Mouse (Mus musculus) lung, postnatal 0 days (tissue): ENCODE results near the gene Golga7b. TPM values are rescaled to one million over a fixed set of nuclear protein-coding genes. Genes with fewer than 3 reads are reported as not detected.

ENCODE experiments used
- ATAC-seq: fragments of 200-750 bp; cut with Nextera tagmentation; 2 replicates; pipeline ENCODE4 v1.8.0; 2017; ENCODE audit warnings: moderate library complexity
- DNase-seq: peaks from one replicate; pipeline ENCODE4 v3.0.0-alpha.2; 2016; ENCODE audit warnings: low spot score
- H3K27ac ChIP-seq: fragments of 300-500 bp; sonication (generic); 2 replicates; pipeline ENCODE4 v1.5.1; 2014; ENCODE audit warnings: antibody characterized with exemption, mild to moderate bottlenecking, low read length, mixed read lengths
- H3K27me3 ChIP-seq: fragments of 300-500 bp; sonication (generic); replicated peaks from 2 replicates; pipeline ENCODE4 v1.6.1; 2014; ENCODE audit warnings: low read length, mixed read lengths; ENCODE audit not compliant: insufficient read depth
- H3K36me3 ChIP-seq: fragments of 300-500 bp; sonication (generic); 2 replicates; pipeline ENCODE4 v1.6.1; 2014; ENCODE audit warnings: low read length, mixed read lengths; ENCODE audit not compliant: insufficient read depth
- H3K4me1 ChIP-seq: fragments of 300-500 bp; sonication (generic); 2 replicates; pipeline ENCODE4 v1.6.1; 2014; ENCODE audit warnings: antibody characterized with exemption, low read depth, low read length, mixed read lengths; ENCODE audit not compliant: insufficient read depth
- H3K4me2 ChIP-seq: fragments of 300-500 bp; sonication (generic); replicated peaks from 2 replicates; pipeline ENCODE4 v1.6.1; 2014; ENCODE audit warnings: low read depth, mild to moderate bottlenecking, low read length, moderate library complexity, mixed read lengths
- H3K4me3 ChIP-seq: fragments of 300-500 bp; sonication (generic); 2 replicates; pipeline ENCODE4 v1.5.1; 2014; ENCODE audit warnings: low read depth, low read length
- H3K9ac ChIP-seq: fragments of 300-500 bp; sonication (generic); replicated peaks from 2 replicates; pipeline ENCODE4 v1.6.1; 2014; ENCODE audit warnings: low read depth, mild to moderate bottlenecking
- H3K9me3 ChIP-seq: fragments of 300-500 bp; sonication (generic); 2 replicates; pipeline ENCODE4 v1.6.1; 2016; ENCODE audit warnings: low read length, mixed read lengths
- CTCF ChIP-seq: IDR thresholded peaks from 2 replicates; pipeline ENCODE4 v1.5.1; 2016; ENCODE audit warnings: antibody characterized with exemption, mild to moderate bottlenecking
- EP300 ChIP-seq: IDR thresholded peaks from 2 replicates; pipeline ENCODE4 v1.6.1; 2016; ENCODE audit warnings: antibody characterized with exemption, mild to moderate bottlenecking, control low read depth
- WGBS: fragments of 180-500 bp; shearing (Covaris S2); extraction: QIAGEN DNeasy Blood & Tissue Kit; methylation state at CpG from one replicate; pipeline ENCODE4 v1.1.7; 2014; 5-methylcytosine and 5-hydroxymethylcytosine counted together
- polyA plus RNA-seq: library from polyadenylated mRNA; unstranded; fragments of >200 nt; fragmentation: Nextera tagmentation; extraction: Ambion mirVana; gene quantifications from 2 replicates; pipeline ENCODE4 v1.2.1, GENCODE M21; 2015

The Golga7b gene
- polyA plus RNA-seq, 1 experiment from 2014 or later: not detected

GRCm38 (mm10) chr19:42229499-42230287 lies 17.7 kb upstream of the Golga7b start:
- Histone ChIP-seq H3K9ac (no peak overlapping the region), H3K4me2 (no peak overlapping the region), H3K9me3 (no peaks in the 10 kb centered on the region), H3K27ac (no peak overlapping the region), H3K4me1 (no peaks in the 10 kb centered on the region), H3K36me3 (no peaks in the 10 kb centered on the region), H3K4me3 (no peak overlapping the region), H3K27me3 (no peaks in the 10 kb centered on the region)
- ATAC-seq: no peak
- TF ChIP-seq CTCF (no peak), EP300 (no peak)
- WGBS: 70% methylated on average over 17 of the region's 17 CpGs
- no peak for DNase-seq

- Histone ChIP-seq H3K4me3 (no peak overlapping the region), H3K9ac (no peak overlapping the region), H3K27me3 (no peaks in the 10 kb centered on the region), H3K4me2 (no peak overlapping the region), H3K27ac (no peak overlapping the region), H3K9me3 (no peaks in the 10 kb centered on the region), H3K4me1 (no peaks in the 10 kb centered on the region), H3K36me3 (no peaks in the 10 kb centered on the region)
- TF ChIP-seq CTCF: no peak
- no peak for TF ChIP-seq EP300
- DNase-seq (no peak), ATAC-seq (no peak)
- WGBS: 54% methylated on average over 5 of the region's 5 CpGs
Observed at GRCm38 (mm10) chr19:42230288-42230568, 17.1 kb upstream of the Golga7b start.

- ATAC-seq (no peak), DNase-seq (no peak)
- WGBS: 68% methylated on average over 13 of the region's 13 CpGs
- no peak overlapping the region for H3K4me2 ChIP-seq
- no peaks in the 10 kb centered on the region for H3K27me3 ChIP-seq
- no peaks in the 10 kb centered on the region for H3K4me1 ChIP-seq
- H3K9ac ChIP-seq: no peak overlapping the region
- H3K36me3 ChIP-seq: no peaks in the 10 kb centered on the region
- H3K27ac ChIP-seq: no peak overlapping the region
- H3K9me3 ChIP-seq: no peaks in the 10 kb centered on the region
- H3K4me3 ChIP-seq: no peak overlapping the region
- TF ChIP-seq EP300 (no peak), CTCF (no peak)
Observed at GRCm38 (mm10) chr19:42230986-42231385, 16.4 kb upstream of the Golga7b start.

- H3K36me3 ChIP-seq: no peaks in the 10 kb centered on the region
- ATAC-seq: no peak
- DNase-seq: no peak
- WGBS: 19% methylated on average over 4 of the region's 4 CpGs
- no peak overlapping the region for H3K4me2 ChIP-seq
- TF ChIP-seq CTCF (no peak), EP300 (no peak)
- H3K9ac ChIP-seq: no peak overlapping the region
- H3K4me1 ChIP-seq: no peaks in the 10 kb centered on the region
- no peaks in the 10 kb centered on the region for H3K27me3 ChIP-seq
- no peaks in the 10 kb centered on the region for H3K9me3 ChIP-seq
- H3K4me3 ChIP-seq: no peak overlapping the region
- H3K27ac ChIP-seq: no peak overlapping the region
Observed at GRCm38 (mm10) chr19:42237602-42238340, 9.6 kb upstream of the Golga7b start.

- Histone ChIP-seq H3K9ac (no peak overlapping the region), H3K4me3 (no peak overlapping the region), H3K27ac (no peak overlapping the region), H3K4me2 (no peak overlapping the region), H3K9me3 (no peaks in the 10 kb centered on the region), H3K36me3 (no peaks in the 10 kb centered on the region), H3K4me1 (no peaks in the 10 kb centered on the region), H3K27me3 (no peaks in the 10 kb centered on the region)
- DNase-seq (no peak), ATAC-seq (no peak)
- TF ChIP-seq EP300: no peak
- TF ChIP-seq CTCF: no peak
- 54% methylated on average over 7 of the region's 7 CpGs for WGBS
Observed at GRCm38 (mm10) chr19:42238341-42238715, 9.0 kb upstream of the Golga7b start.

- no peak for DNase-seq
- Histone ChIP-seq H3K27me3 (no peaks in the 10 kb centered on the region), H3K4me3 (no peak overlapping the region), H3K9me3 (no peaks in the 10 kb centered on the region), H3K27ac (no peak overlapping the region), H3K36me3 (no peaks in the 10 kb centered on the region), H3K9ac (no peak overlapping the region), H3K4me2 (no peak overlapping the region), H3K4me1 (no peaks in the 10 kb centered on the region)
- WGBS: 53% methylated on average over 8 of the region's 8 CpGs
- no peak for ATAC-seq
- TF ChIP-seq EP300 (no peak), CTCF (no peak)
Observed at GRCm38 (mm10) chr19:42240881-42241280, 6.5 kb upstream of the Golga7b start.
